Mouse (Mus musculus) E14TG2a.4 (cell line): ENCODE data around the gene Lrrtm1.

Experiments
- CTCF ChIP-seq: conservative IDR thresholded peaks from 2 replicates; pipeline ENCODE4 v1.5.1; 2014; ENCODE audit warnings: low read length
- NANOG ChIP-seq: IDR thresholded peaks from 2 replicates; pipeline ENCODE4 v1.6.1; 2014; ENCODE audit warnings: borderline replicate concordance, low read length, mixed read lengths

- TF ChIP-seq CTCF (no peak), NANOG (no peak)
Observed at GRCm38 (mm10) chr6:77253480-77253879, 11.0 kb downstream of the Lrrtm1 start.
